Mouse (Mus musculus) olfactory bulb, adult 2 months (tissue): ENCODE data around the gene Cyb5r3.

Experiments
- CTCF ChIP-seq: fragments of 200-500 bp; IDR thresholded peaks from 2 replicates; pipeline ENCODE4 v1.5.1; 2012; ENCODE audit warnings: low read depth, mild to moderate bottlenecking, low read length, moderate library complexity; ENCODE audit not compliant: insufficient read depth
- POLR2A ChIP-seq: fragments of 200-500 bp; IDR thresholded peaks from 2 replicates; pipeline ENCODE4 v1.6.1; 2012; ENCODE audit warnings: mild to moderate bottlenecking, low read depth, low read length, moderate library complexity; ENCODE audit not compliant: insufficient read depth

- TF ChIP-seq POLR2A (no peak), CTCF (no peak)
These were observed 7.4 kb downstream of the Cyb5r3 start for GRCm38 (mm10) chr15:83164971-83165471.
